Mouse (Mus musculus): ENCODE data around the gene Adat1.
A peak's percentile ranks its signal among the peaks of the same experiment; 100 is the strongest.

The Adat1 gene

GRCm38 (mm10) chr8:111967246-111967870 lies 24.7 kb downstream of the Adat1 start:
- no peak for DNase-seq

GRCm38 (mm10) chr8:111964849-111965561 lies 27.1 kb downstream of the Adat1 start:
- no peak for DNase-seq

- DNase-seq, result no peak
Observed at GRCm38 (mm10) chr8:111964351-111964750, 27.8 kb downstream of the Adat1 start.

GRCm38 (mm10) chr8:111963546-111963945 lies 28.6 kb downstream of the Adat1 start:
- DNase-seq, result no peak

GRCm38 (mm10) chr8:111963091-111963490 lies 29.0 kb downstream of the Adat1 start:
- no peak for DNase-seq

GRCm38 (mm10) chr8:111962589-111962988 lies 29.5 kb downstream of the Adat1 start:
- no peak for DNase-seq

GRCm38 (mm10) chr8:111961330-111961729 lies 30.8 kb downstream of the Adat1 start:
- DNase-seq, result no peak

GRCm38 (mm10) chr8:111960591-111961321 lies 31.3 kb downstream of the Adat1 start:
- DNase-seq, result no peak

- DNase-seq, result no peak
Observed at GRCm38 (mm10) chr8:111957231-111957630, 34.9 kb downstream of the Adat1 start.

- DNase-seq, result no peak
Observed at GRCm38 (mm10) chr8:111955879-111956278, 36.2 kb downstream of the Adat1 start.

GRCm38 (mm10) chr8:111954844-111955594 lies 37.1 kb downstream of the Adat1 start:
- DNase-seq, result no peak

- DNase-seq, result peak; percentile 62
Observed at GRCm38 (mm10) chr8:111951936-111952335, 40.2 kb downstream of the Adat1 start.

GRCm38 (mm10) chr8:111951317-111951716 lies 40.8 kb downstream of the Adat1 start:
- DNase-seq, result no peak

- no peak for DNase-seq
Observed at GRCm38 (mm10) chr8:111950846-111951245, 41.3 kb downstream of the Adat1 start.

- peak; percentile 46 for DNase-seq
Observed at GRCm38 (mm10) chr8:111947954-111948353, 44.1 kb downstream of the Adat1 start.

- no peak for DNase-seq
Observed at GRCm38 (mm10) chr8:111947144-111947543, 45.0 kb downstream of the Adat1 start.

- no peak for DNase-seq
Observed at GRCm38 (mm10) chr8:111943544-111943943, 48.6 kb downstream of the Adat1 start.

- no peak for DNase-seq
Observed at GRCm38 (mm10) chr8:111941101-111941454, 51.0 kb downstream of the Adat1 start.

GRCm38 (mm10) chr8:111940171-111941100 lies 51.7 kb downstream of the Adat1 start, which contains the start of gene Gabarapl2:
Gene Gabarapl2 (plus strand): TSS chr8:111940703.
- DNase-seq, result peak; percentile 96

GRCm38 (mm10) chr8:111939516-111940142 lies 52.5 kb downstream of the Adat1 start:
- peak; percentile 61 for DNase-seq
